Mouse (Mus musculus): Measurements from ENCODE around the gene Xrcc5. TPM values are rescaled to one million over a fixed set of nuclear protein-coding genes. Genes with fewer than 3 reads are reported as not detected.

Xrcc5 gene
- total RNA-seq, 2 experiments from 2014 or later = 1.9 to 5.6 TPM

DNA sequence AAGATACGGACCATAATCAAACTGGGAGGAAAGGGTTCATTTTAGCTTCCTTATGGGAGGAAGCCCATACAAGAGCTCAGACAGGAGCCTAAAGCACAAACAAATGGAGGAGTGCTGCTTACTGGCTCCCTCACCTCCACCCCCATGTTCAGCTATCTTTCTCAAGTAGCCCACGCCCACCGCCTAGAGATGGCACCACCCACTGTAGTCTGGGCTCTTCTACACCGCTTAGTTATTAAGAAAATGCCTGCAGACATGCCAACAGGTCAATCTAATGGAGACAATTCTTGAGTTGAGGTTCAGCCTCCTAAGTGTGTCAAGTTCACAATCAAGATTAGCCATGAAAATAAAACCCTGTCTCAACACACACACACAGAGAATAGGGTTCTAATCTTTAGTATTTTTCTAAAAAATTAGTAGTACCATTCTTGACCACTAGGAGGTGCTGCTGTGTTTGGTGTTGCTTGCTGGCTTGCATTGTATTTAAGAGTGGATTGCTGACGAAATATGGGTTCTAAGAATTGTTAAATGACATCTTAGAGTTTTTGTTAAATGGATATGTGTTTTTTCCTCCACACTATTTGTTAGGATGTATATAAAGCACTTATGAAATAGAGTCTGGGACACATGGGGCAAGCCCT, 6.3 kb downstream of the Xrcc5 start:
- 0 out of 2 replicates have a peak, but pooled peaks have one; percentile 37 for ATAC-seq (replicated peaks; ENCODE audit: low FRiP score, poor library complexity, severe bottlenecking)

DNA sequence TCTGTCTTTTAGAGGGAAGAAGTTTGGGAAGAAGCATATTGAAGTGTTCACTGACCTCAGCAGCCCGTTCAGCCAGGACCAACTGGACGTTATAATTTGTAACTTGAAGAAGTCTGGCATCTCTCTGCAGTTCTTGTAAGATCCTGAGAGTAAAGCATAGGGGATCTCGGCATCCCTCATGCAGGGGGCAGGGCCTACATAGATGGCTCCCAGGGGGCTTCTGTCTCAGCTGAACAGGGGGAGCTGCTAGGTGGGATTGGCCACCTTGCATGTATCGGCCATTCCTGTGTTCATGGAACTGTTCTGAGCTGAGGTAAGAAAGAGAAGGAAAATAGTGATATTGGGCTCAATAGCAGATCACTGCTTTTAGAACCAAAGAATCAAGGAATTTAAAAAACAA, 8.2 kb downstream of the Xrcc5 start:
- ATAC-seq (replicated peaks; ENCODE audit: low FRiP score, poor library complexity, severe bottlenecking) = no peak

DNA sequence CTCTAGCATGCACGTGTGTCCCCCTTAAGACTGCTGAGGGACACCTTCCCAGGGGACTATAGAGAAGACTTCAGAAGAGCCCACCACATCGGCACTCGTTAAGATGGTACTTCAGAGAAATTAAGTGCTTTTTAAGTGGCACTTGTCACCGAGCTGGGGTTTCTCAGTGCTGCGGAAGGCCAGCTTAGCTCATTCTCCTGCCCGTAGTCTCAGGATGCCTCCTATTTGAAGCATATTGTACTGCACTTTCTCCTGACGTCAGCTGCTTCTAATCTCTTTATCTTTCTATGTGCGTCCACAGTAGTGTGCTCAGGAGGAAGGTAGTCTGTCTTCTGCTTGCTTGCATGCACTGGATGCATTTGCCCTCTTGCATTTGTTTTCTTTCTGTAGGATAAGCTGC, 9.2 kb downstream of the Xrcc5 start:
- ATAC-seq (replicated peaks; ENCODE audit: low FRiP score, poor library complexity, severe bottlenecking) = no peak

DNA sequence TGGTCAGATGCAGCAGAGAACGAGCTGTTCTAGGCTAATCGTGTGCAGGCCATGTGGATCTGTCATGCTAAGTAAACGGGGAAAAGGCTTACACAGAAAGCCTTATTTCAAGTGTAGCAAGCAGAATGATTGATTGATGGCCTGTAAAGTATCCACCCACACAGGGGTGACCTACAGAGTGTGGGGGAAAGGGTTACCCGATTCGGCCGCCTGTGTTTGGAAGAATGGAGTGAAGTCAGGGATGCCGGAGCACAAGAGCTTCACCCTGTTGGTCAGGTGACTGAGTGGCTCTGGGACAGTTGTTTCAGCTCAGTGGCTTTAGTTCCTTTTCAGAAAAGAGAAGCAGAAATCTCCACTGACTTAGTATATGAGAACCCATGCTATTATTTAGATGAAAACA, 9.7 kb downstream of the Xrcc5 start:
- ATAC-seq (replicated peaks; ENCODE audit: low FRiP score, poor library complexity, severe bottlenecking) = no peak

DNA sequence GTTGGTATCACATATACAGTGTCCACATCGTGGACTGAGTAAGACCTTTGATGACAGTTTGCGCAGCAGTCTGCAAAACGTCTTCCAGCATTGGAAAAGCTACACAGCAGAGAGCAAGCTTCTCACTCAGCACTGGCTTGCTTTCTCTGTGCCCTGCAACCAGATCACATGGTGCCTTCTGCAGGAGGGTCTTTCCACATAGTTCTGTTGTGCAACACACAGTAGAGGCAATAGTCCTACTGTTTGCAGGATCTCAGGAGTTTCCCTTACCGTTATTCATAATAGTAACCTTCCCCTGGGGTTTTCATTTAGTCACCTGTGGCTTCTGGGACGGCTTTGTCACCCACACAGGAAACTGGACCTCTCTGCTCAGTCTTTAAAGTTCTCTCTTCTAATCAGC, 13.5 kb downstream of the Xrcc5 start:
- ATAC-seq (replicated peaks; ENCODE audit: low FRiP score, poor library complexity, severe bottlenecking) = no peak

DNA sequence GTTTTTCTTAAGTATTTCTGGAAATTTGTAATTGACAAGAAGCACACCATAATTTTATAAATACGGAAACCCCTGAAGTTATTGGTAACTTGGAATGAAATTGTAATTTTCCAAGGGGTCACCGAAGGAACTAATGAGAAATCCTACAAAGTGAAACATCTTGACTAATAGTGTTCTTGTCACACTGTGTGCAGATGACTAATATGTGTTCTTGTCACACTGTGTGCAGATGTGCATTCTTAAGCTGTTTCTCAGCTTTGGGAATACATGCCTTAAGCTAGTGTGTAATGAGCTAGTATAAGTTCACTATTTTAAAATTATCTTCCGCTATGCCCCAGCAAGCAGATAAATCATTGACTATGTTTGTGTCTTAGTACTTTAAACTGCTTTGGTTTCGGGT, 16.0 kb downstream of the Xrcc5 start:
- no peak for ATAC-seq (replicated peaks; ENCODE audit: low FRiP score, poor library complexity, severe bottlenecking)

DNA sequence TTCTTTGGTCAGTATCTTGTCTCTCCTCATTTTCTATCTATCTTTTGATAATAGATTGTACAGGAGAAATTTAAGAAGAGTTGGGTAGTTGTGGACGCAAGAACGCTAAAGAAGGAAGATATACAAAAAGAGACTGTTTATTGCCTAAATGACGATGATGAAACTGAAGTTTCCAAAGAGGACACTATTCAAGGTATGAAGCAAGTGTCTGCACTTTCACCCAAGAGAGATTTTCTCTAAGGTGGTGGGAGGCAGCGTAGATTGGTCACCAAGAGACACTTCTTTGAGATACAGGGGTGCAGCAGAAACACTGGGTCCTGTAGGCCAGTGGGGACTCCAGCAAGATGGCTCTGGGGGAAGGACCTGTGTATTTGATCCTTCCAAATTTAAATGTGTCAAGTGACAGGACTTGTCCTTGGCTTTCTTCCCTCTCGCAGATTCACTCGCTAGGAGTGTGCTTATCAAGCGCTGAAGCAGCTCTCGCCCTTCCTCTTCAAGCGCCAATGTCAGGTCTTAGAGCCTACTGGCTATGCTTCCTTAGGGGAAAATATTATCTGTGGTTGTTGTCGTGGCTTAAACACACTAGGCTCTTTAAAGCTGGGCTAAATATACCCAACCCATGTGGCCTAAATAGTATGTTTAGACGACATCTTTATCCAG, 19.1 kb downstream of the Xrcc5 start:
- ATAC-seq (replicated peaks; ENCODE audit: low FRiP score, poor library complexity, severe bottlenecking) = no peak

DNA sequence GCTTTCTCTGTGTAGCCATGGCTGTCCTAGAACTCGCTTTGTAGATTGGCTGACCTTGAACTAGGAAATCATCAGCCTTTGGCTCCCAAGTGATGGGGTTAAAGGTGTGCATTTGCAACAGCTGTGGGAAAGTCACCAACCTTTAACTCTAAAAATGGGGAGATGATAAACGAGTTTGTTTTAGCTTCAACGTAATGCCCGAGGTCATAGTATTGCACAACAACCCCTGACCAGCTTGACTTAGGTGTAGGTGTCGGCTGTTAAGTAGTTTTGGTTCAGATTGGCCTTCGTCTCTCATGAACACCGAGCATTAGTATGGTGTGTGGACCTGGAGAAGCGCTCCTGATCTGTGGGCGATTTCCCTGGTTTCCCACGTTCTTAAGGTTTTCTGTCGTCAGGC, 27.6 kb downstream of the Xrcc5 start:
- no peak for ATAC-seq (replicated peaks; ENCODE audit: low FRiP score, poor library complexity, severe bottlenecking)

DNA sequence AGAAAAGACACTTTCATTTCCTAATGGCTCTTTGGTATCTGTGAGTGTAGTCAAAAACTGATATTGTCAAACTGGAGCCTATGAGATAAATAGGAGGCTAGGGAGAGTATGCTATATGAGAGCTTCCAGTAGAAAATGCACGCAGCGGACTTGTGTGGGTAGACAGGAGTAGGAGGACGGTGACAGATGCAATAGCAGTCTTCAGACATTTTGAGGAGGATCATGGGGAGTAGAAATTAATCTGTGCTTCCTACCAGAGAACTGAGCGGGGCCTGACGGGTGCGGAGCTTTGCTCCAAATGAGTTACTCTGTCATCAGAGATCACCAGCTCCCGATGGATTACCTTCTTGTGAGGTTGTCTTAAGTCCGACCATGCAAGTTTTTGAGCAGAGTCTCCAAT, 29.6 kb downstream of the Xrcc5 start:
- no peak for ATAC-seq (replicated peaks; ENCODE audit: low FRiP score, poor library complexity, severe bottlenecking)

DNA sequence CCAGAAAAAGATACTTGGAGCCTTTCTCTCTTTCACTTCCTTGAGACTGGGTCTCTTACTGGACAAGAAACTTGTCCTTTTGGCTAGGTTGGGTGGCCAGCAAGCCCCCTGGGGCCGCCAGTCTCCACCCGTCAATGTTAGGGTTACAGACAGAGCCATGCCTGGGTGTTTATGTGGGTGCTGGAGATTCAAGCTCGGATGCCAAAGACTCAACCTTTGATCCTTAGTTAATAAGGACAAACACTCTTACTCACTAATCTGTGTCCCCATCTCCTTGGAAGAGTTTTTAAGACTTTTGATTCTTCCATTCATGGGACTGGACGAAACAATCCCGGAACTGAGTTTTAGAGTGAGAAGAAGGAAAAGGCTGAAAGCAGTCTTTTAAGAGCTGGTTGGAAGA, 31.1 kb downstream of the Xrcc5 start:
- ATAC-seq (replicated peaks; ENCODE audit: low FRiP score, poor library complexity, severe bottlenecking) = no peak

DNA sequence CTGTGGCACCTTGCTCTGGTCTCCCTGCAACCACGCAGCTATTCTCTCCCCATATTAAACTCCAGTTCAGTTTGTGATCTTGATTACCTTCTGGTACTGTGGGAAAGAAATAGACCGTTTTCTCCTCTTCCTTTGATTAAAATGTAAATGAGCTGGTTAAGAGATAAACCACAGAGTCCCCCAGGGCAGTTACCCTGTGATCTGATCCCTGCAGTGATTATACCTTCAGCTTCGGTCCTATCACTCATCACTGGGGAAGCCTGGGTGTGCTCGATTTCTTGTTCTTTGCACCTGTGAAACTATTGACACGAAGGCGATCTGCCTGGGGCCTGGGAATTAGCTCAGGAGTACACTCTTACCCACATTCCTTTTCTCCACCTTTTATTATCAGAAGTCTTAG, 40.7 kb downstream of the Xrcc5 start:
- ATAC-seq (replicated peaks; ENCODE audit: low FRiP score, poor library complexity, severe bottlenecking) = no peak

DNA sequence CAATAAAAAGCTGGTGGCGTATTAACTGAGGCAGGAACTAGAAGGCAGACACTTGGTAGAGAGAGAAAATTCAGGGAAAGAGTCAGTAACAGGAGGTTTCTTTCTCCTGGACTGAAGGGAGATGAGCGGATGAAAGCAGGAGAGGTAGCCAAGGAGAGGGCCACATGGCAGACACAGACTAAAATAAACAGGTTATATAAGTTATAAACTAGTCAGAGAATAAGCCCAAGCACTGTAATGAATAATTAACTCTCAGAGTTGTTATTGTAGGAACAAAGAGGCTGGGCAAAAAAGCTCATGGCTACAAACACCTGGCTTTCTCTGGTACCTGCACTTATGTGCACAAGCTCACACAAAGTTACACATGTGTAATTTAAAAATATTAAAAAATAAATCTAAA, 47.6 kb downstream of the Xrcc5 start:
- no peak for ATAC-seq (replicated peaks; ENCODE audit: low FRiP score, poor library complexity, severe bottlenecking)

DNA sequence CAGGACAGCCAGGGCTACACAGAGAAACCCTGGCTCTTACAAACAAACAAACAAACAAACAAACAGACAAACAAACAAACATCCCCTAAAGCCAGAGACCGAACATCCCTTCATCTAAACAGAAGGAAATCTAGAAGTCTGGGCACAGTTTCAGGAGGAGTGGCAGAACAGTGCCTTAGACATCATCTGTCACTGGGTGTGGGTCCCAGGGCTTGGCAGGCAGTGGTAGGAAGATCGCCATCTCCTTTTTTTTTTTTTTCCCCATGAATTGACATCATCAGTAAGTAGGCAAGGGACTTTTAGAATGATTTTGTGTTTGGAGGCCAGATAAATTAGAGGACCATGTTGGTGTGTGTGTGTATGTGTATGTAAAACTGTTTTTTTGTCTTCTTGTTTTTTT, 51.0 kb downstream of the Xrcc5 start:
- no peak for ATAC-seq (replicated peaks; ENCODE audit: low FRiP score, poor library complexity, severe bottlenecking)

DNA sequence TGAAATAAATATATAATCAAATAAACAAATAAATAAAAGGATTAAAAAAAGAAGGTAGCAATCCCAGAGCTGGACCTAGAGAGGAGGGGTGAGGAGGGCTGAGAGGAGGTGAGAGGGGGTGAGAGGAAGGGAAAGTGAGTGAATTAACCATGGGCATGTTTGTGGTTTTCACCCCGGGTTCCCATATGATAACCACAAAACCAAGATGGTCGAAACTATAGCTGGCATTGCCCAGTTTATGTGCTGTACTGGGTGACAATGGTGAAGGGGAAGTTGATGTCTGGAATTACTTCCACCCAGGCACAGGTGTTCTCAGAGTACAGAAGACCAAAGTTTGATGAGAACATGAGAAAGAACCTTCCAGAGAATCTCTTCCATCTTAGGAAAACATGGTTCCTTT, 52.2 kb downstream of the Xrcc5 start:
- no peak for ATAC-seq (replicated peaks; ENCODE audit: low FRiP score, poor library complexity, severe bottlenecking)

DNA sequence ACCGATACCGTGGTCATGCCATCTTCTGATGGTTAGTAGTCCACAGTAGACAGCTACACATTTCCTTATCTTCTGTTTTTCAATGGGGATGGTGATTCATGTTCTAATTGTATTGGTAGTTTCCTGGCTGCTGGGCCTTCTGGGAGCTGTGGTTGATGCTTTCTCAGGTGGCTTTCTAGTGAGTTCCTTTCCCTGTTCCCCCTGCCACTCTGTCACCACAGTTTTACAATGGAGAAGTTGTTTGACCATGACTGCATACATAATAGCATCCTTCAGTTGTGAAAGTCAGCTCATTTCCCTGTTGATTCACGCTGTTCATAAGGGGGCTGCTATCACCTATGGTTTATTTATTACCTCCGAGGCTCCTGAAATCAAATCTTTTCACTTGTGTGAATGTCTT, 53.6 kb downstream of the Xrcc5 start:
- no peak for ATAC-seq (replicated peaks; ENCODE audit: low FRiP score, poor library complexity, severe bottlenecking)

DNA sequence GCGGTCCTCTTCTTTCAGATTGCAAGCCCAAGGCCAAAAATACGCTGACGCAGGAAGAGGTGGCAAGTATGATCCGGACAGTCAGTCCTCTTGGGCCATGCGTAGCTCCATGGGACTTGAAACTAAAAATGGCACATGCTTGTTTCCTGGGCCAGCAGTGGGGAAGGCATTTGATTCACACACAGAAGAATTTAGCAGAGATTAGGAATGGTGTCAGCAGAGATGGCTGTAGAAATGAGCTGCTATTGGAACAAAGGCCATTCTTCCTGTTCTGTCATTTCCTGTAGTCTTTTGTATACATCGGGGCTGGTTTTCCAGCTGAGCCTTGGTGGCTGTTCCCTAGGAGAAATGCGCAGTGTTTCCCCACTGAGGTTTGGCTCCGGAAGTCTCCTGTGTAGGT, 57.4 kb downstream of the Xrcc5 start:
- ATAC-seq (replicated peaks; ENCODE audit: low FRiP score, poor library complexity, severe bottlenecking) = no peak

DNA sequence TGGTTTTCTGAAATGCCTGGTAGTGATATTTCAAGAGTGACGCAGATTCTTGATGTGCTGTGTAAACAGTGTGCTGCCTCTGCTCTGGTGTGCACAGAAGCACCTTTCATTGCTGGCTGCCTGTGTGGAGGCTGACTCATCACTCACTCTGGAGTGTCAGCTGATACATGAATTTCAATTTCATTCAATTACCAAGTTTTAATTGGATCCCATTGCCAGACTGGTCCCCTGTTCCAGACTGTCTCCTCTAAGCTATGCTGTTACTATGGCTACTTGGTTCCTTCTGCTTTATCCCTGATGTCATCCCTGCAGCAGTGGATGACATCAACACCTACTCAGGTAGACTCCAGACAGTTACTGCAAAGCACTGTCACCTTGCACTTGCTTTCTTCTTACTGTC, 65.3 kb downstream of the Xrcc5 start:
- ATAC-seq (replicated peaks; ENCODE audit: low FRiP score, poor library complexity, severe bottlenecking) = no peak

DNA sequence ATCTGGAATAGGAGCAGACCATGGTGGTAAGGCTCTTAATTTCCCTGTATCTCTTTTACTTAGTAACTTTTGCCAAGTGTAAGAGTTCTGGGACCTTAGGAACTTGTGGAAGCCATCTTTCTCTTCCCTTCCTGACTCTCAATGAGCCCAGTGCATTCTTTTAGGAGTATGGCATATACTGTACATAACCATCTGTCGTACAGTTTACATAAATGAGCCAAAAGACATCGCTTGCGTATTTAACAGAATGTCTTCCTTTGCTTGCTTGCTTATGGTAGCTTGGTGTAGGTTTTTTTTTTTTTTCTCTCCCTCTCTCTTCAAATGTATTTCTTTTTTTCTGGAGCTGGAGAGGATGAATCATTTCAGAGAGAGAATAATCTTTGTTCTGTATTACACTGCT, 65.7 kb downstream of the Xrcc5 start:
- ATAC-seq (replicated peaks; ENCODE audit: low FRiP score, poor library complexity, severe bottlenecking) = no peak

DNA sequence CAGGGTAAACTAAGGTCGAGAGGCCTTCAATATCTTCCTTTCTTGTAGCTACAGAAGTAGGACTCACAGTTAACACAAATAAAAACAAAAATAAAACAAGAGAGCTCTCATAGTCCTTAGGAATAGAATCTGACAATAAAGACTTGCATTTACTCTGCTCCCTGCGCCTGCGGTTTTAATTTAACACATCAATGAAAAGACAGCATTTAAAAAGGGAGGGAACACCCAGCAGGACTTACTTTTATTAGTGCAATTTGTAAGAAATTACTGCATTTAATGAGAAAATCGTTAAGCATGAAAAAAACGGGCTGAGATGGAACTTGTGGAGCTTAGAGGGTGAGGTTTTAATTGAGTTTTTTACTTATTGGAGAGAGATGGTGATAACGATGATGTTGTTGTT, 66.4 kb downstream of the Xrcc5 start:
- ATAC-seq (replicated peaks; ENCODE audit: low FRiP score, poor library complexity, severe bottlenecking) = no peak

DNA sequence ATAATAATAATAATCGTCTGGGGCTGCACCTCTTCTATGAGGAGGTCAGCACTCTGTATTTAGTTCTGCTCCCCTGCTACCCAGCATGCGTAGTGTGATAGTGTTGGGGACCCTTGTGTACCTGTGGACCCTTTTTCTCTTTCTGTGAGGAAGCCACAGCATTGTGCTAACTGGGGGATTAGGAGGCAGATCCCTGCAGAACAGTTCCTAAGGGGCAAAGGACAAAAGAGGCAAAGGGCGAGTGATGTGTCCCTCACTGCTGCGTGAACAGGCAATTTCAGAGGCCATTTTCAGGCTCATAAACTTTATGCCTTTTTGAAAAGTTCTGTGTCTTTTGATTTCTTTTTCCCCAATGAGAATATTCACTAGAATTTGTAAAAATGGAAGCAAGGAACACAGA, 66.8 kb downstream of the Xrcc5 start:
- no peak for ATAC-seq (replicated peaks; ENCODE audit: low FRiP score, poor library complexity, severe bottlenecking)

DNA sequence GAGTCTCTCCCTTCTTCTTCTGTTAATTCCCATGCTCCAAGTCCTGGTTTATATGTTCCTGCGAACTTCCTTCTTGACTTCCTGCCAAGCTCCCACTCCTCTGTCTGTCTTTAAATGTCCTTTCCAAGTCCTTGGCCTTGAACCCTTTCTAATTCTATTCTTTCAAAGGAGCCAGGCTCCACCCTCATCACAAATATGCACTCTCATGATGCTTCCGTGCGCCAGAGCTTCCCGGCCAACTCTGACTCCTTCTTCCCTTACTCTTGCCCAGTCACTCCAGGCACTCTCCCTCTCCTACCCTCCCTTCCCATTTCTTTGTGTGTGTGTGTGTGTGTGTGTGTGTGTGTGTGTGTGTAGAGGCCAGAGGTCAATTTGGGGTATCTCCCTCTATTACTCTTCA, 70.9 kb downstream of the Xrcc5 start:
- ATAC-seq (replicated peaks; ENCODE audit: low FRiP score, poor library complexity, severe bottlenecking) = no peak

DNA sequence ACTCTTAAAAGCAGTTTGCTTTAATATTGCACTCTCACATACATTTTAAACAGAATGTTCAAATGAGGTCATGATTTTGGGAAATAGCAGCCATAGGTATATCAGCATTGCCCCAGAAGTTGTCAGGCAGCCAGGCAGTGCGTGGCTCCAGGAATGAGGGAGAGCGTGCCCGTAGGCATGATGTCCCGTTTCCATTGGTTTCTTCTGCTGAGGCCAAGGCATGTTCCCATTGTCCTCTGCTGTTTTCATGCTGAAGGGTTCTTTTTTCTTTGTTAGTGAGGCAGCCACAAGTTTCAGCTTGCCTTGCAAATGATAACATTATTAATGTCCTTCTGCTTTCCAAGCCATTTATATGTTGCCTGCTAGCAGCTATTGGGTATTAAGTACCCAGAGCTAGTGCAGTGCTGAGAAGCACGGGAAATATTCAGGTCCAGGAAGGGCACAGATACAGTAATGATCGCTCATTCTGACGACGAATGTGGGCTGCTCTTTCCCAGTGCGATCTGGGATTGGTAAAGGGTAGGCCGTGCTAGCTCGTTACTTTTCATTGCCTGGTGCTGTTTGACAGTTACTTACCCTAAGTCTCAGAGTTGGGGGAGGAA, 72.6 kb downstream of the Xrcc5 start:
- ATAC-seq (replicated peaks; ENCODE audit: low FRiP score, poor library complexity, severe bottlenecking) = no peak
